8 mouse cellular contexts compared by ENCODE assay signal in the genomic region with DNA sequence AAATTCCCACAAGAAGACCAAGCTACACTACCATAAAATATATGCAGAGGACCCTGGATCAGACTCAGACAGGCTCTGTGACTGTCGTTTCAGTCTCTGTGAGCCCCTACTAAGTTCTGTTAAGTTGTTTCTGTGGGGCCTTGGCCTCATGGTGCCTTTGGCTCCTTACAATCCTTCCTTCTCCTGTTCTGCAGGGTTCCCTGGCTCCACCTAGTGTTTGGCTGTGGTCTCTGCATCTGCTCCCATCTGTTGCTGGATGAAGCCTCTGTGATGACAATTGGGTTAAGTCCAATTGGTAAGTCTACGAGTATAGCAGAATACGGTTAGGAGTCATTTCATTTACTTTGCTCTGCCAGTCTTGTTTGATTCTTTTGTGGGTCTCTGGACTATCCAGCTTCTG. TPM values are rescaled to one million over a fixed set of nuclear protein-coding genes. Genes with fewer than 3 reads are reported as not detected.
DNase-seq lines count a peak whose midpoint lies in the region; ATAC-seq lines count a peak whose summit lies in the region.

No protein-coding gene starts in this region.

- ATAC-seq in forebrain, embryonic 11.5 days (replicated peaks; ENCODE audit: low FRiP score), result no peak
- ATAC-seq in forebrain, embryonic 12.5 days (ENCODE audit: low FRiP score), result no peak
- ATAC-seq in heart, embryonic 13.5 days (ENCODE audit: extremely low read depth, insufficient number of reproducible peaks, low FRiP score, low TSS enrichment), result no peak
- peak; percentile 85 for ATAC-seq in megakaryocyte-erythroid progenitor cell, adult 5-6 weeks (replicated peaks; ENCODE audit: low FRiP score, low TSS enrichment, poor library complexity, severe bottlenecking)

- no peak overlapping the region for H3K27ac ChIP-seq in forebrain, embryonic 11.5 days (ENCODE audit: low read depth, low read length)
- H3K27ac ChIP-seq in forebrain, embryonic 12.5 days, result no peak overlapping the region
- peak overlapping the region; percentile 82; the same call in 1 of the 2 replicates for H3K27ac ChIP-seq in heart, embryonic 13.5 days (replicated peaks)

- H3K4me1 ChIP-seq in forebrain, embryonic 11.5 days (replicated peaks; ENCODE audit: control insufficient read depth, insufficient read depth, low read length), result no peaks in the 10 kb centered on the region
- H3K4me1 ChIP-seq in forebrain, embryonic 12.5 days, result no peaks in the 10 kb centered on the region
- H3K4me1 ChIP-seq in heart, embryonic 13.5 days, result peaks cover 9% of the 10 kb centered on the region; the same call in 1 of the 2 replicates

- WGBS in forebrain, embryonic 11.5 days, result 46% methylated on average over 3 of the region's 3 CpGs
- 51% methylated on average over 3 of the region's 3 CpGs for WGBS in forebrain, embryonic 12.5 days
- 27% methylated on average over 3 of the region's 3 CpGs for WGBS in heart, embryonic 13.5 days

- H3K9ac ChIP-seq in forebrain, embryonic 11.5 days (ENCODE audit: low read length), result no peak overlapping the region
- no peak overlapping the region for H3K9ac ChIP-seq in forebrain, embryonic 12.5 days
- no peak overlapping the region for H3K9ac ChIP-seq in heart, embryonic 13.5 days

- peak; percentile 79 for DNase-seq in forebrain, embryonic 11.5 days (ENCODE audit: low spot score)
- peak; percentile 84 for DNase-seq in adrenal gland, adult 2 months
- DNase-seq in embryo, embryonic 11 days, result peak; percentile 73
- peak; percentile 43 to 69 for DNase-seq in left cerebral cortex, adult 8-10 months (ENCODE audit: low spot score in 2 of 2)
- peak; percentile 89 to 92 for DNase-seq in spleen, postnatal 4 days (ENCODE audit: low spot score in 2 of 2)

- H3K4me3 ChIP-seq in forebrain, embryonic 11.5 days (ENCODE audit: low read depth, low read length), result no peak overlapping the region
- H3K4me3 ChIP-seq in forebrain, embryonic 12.5 days (replicated peaks), result no peak overlapping the region
- H3K4me3 ChIP-seq in heart, embryonic 13.5 days, result no peak overlapping the region

- H3K36me3 ChIP-seq in forebrain, embryonic 11.5 days (ENCODE audit: control insufficient read depth, insufficient read depth, low read length), result no peaks in the 10 kb centered on the region
- no peaks in the 10 kb centered on the region for H3K36me3 ChIP-seq in forebrain, embryonic 12.5 days (replicated peaks)
- no peaks in the 10 kb centered on the region for H3K36me3 ChIP-seq in heart, embryonic 13.5 days

- H3K4me2 ChIP-seq in forebrain, embryonic 11.5 days (ENCODE audit: low read depth, low read length, severe bottlenecking), result no peak overlapping the region
- H3K4me2 ChIP-seq in forebrain, embryonic 12.5 days, result no peak overlapping the region
- no peak overlapping the region for H3K4me2 ChIP-seq in heart, embryonic 13.5 days

- no peaks in the 10 kb centered on the region for H3K27me3 ChIP-seq in forebrain, embryonic 11.5 days (ENCODE audit: control insufficient read depth, insufficient read depth, low read length)
- no peaks in the 10 kb centered on the region for H3K27me3 ChIP-seq in forebrain, embryonic 12.5 days
- no peaks in the 10 kb centered on the region for H3K27me3 ChIP-seq in heart, embryonic 13.5 days (replicated peaks)

- no peaks in the 10 kb centered on the region for H3K9me3 ChIP-seq in forebrain, embryonic 11.5 days (ENCODE audit: control insufficient read depth, low read length)
- no peaks in the 10 kb centered on the region for H3K9me3 ChIP-seq in forebrain, embryonic 12.5 days
- H3K9me3 ChIP-seq in heart, embryonic 13.5 days, result no peaks in the 10 kb centered on the region

RNA-seq across cellular contexts. Expression of a gene that starts 1.5 kb away (rescaled TPM):
- 0.73 and 1.2 TPM in 2 replicates for polyA plus RNA-seq in forebrain, embryonic 11.5 days (2014; fragmentation: Nextera tagmentation; extraction: Ambion mirVana)
- polyA plus RNA-seq in forebrain, embryonic 12.5 days (2016; fragmentation: Nextera tagmentation; extraction: Ambion mirVana), result 0.42 and 0.60 TPM in 2 replicates
- total RNA-seq in adrenal gland, adult 2 months (2021), result 1 to 10 TPM in 1 of 2 experiments, under 1 TPM in 1; 0.61 to 1.5 TPM
- polyA plus RNA-seq in adrenal gland, adult 2 months (2012; rRNA removed), result 0.13 and 0.42 TPM in 2 replicates
- polyA plus RNA-seq in heart, embryonic 13.5 days (2015; fragmentation: Nextera tagmentation; extraction: Ambion mirVana), result 2.8 and 4.7 TPM in 2 replicates
- under 1 TPM; 0.41 to 0.93 (median 0.71) TPM for total RNA-seq in left cerebral cortex, adult 8-10 months (2022)
- 132 and 174 TPM in 2 replicates for total RNA-seq in megakaryocyte-erythroid progenitor cell, adult 5-6 weeks (2014; fragmentation: Nextera tagmentation)
- 89.5 and 143 TPM in 2 replicates for total RNA-seq in megakaryocyte-erythroid progenitor cell, adult 5-6 weeks (2017)
